Comparison of ENCODE assay signal across 22 mouse cellular contexts in genomic region chr5:135337575-135337974, GRCm38 (mm10). TPM values are rescaled to one million over a fixed set of nuclear protein-coding genes. Genes with fewer than 3 reads are reported as not detected.
DNase-seq lines count a peak whose midpoint lies in the region; ATAC-seq and TF ChIP-seq lines count a peak whose summit lies in the region.
"Had no signal": no experiment of that assay in that cellular context is flagged by ENCODE, and none has a peak within 500 bp of the region (broad histone marks: within the 10 kb centered on the region; RNA-seq: fewer than 3 reads in every experiment).

No protein-coding gene starts in this region.

- no peak overlapping the region for H3K27ac ChIP-seq in forebrain, postnatal 0 days (ENCODE audit: low read depth, low read length)
- H3K27ac ChIP-seq in forebrain, embryonic 10.5 days, result no peak overlapping the region
- H3K27ac ChIP-seq in kidney, adult 2 months (ENCODE audit: insufficient read depth, low read depth, low read length), result no peak overlapping the region
- H3K27ac ChIP-seq in kidney, embryonic 14.5 days (ENCODE audit: low read depth, low read length), result no peak overlapping the region
- H3K27ac ChIP-seq in midbrain, embryonic 14.5 days (replicated peaks; ENCODE audit: low read depth, low read length), result no peak overlapping the region
- H3K27ac ChIP-seq in midbrain, embryonic 11.5 days (ENCODE audit: low read depth, low read length), result no peak overlapping the region
- H3K27ac ChIP-seq: embryonic facial prominence, embryonic 15.5 days; forebrain, embryonic 15.5 days; liver, embryonic 12.5 days; stomach, embryonic 15.5 days had no signal

- TF ChIP-seq CTCF in forebrain, postnatal 0 days (IDR thresholded peaks at IDR 0.05; ENCODE audit: low read depth), result peak; percentile 51
- 0 out of 2 replicates have a peak, but pooled peaks have one; percentile 9 for TF ChIP-seq CTCF in kidney, adult 2 months (conservative IDR thresholded peaks at IDR 0.05; ENCODE audit: insufficient read depth, insufficient read length, low read depth, low read length)

- H3K27me3 ChIP-seq in forebrain, postnatal 0 days (ENCODE audit: insufficient read depth, low read length), result no peaks in the 10 kb centered on the region
- no peaks in the 10 kb centered on the region for H3K27me3 ChIP-seq in forebrain, embryonic 10.5 days (ENCODE audit: poor library complexity, severe bottlenecking)
- H3K27me3 ChIP-seq in kidney, adult 2 months (replicated peaks; ENCODE audit: control insufficient read depth, insufficient read depth, low read length), result no peaks in the 10 kb centered on the region
- no peaks in the 10 kb centered on the region for H3K27me3 ChIP-seq in kidney, embryonic 14.5 days (ENCODE audit: control insufficient read depth, insufficient read depth, low read length)
- no peaks in the 10 kb centered on the region for H3K27me3 ChIP-seq in midbrain, embryonic 14.5 days (ENCODE audit: control insufficient read depth, insufficient read depth, low read length)
- H3K27me3 ChIP-seq in midbrain, embryonic 11.5 days (ENCODE audit: control insufficient read depth, insufficient read depth, low read length), result no peaks in the 10 kb centered on the region
- H3K27me3 ChIP-seq: embryonic facial prominence, embryonic 15.5 days; forebrain, embryonic 15.5 days; stomach, embryonic 15.5 days had no signal

- H3K4me2 ChIP-seq in forebrain, postnatal 0 days (ENCODE audit: low read depth), result no peak overlapping the region
- H3K4me2 ChIP-seq in kidney, embryonic 14.5 days (replicated peaks; ENCODE audit: low read depth, low read length), result no peak overlapping the region
- no peak overlapping the region for H3K4me2 ChIP-seq in midbrain, embryonic 14.5 days (ENCODE audit: low read length)
- no peak overlapping the region for H3K4me2 ChIP-seq in midbrain, embryonic 11.5 days
- H3K4me2 ChIP-seq: embryonic facial prominence, embryonic 15.5 days; forebrain, embryonic 15.5 days; liver, embryonic 12.5 days; stomach, embryonic 15.5 days had no signal

- no peaks in the 10 kb centered on the region for H3K9me3 ChIP-seq in forebrain, postnatal 0 days (ENCODE audit: low read length)
- H3K9me3 ChIP-seq in forebrain, embryonic 10.5 days, result no peaks in the 10 kb centered on the region
- no peaks in the 10 kb centered on the region for H3K9me3 ChIP-seq in kidney, embryonic 14.5 days (ENCODE audit: control insufficient read depth, low read length)
- no peaks in the 10 kb centered on the region for H3K9me3 ChIP-seq in midbrain, embryonic 14.5 days (ENCODE audit: control insufficient read depth, low read length)
- H3K9me3 ChIP-seq in midbrain, embryonic 11.5 days (ENCODE audit: control insufficient read depth, low read length), result no peaks in the 10 kb centered on the region
- H3K9me3 ChIP-seq: embryonic facial prominence, embryonic 15.5 days; forebrain, embryonic 15.5 days; liver, embryonic 12.5 days; stomach, embryonic 15.5 days had no signal

- no peak for ATAC-seq in forebrain, postnatal 0 days
- no peak for ATAC-seq in kidney, embryonic 14.5 days (ENCODE audit: low FRiP score, low TSS enrichment)
- no peak for ATAC-seq in midbrain, embryonic 14.5 days (ENCODE audit: low FRiP score, low TSS enrichment)
- ATAC-seq in midbrain, embryonic 11.5 days (ENCODE audit: low FRiP score), result no peak
- ATAC-seq: forebrain, embryonic 15.5 days; liver, embryonic 12.5 days had no signal

- H3K4me3 ChIP-seq in forebrain, postnatal 0 days (ENCODE audit: low read depth, low read length), result no peak overlapping the region
- no peak overlapping the region for H3K4me3 ChIP-seq in forebrain, embryonic 10.5 days
- no peak overlapping the region for H3K4me3 ChIP-seq in kidney, adult 2 months (ENCODE audit: insufficient read depth, low read depth, low read length)
- no peak overlapping the region for H3K4me3 ChIP-seq in kidney, embryonic 14.5 days (ENCODE audit: low read length)
- H3K4me3 ChIP-seq in midbrain, embryonic 14.5 days (replicated peaks; ENCODE audit: low read depth, low read length), result no peak overlapping the region
- H3K4me3 ChIP-seq in midbrain, embryonic 11.5 days (ENCODE audit: low read depth, low read length), result no peak overlapping the region
- H3K4me3 ChIP-seq: embryonic facial prominence, embryonic 15.5 days; forebrain, embryonic 15.5 days; liver, embryonic 12.5 days; stomach, embryonic 15.5 days had no signal

- no peak for DNase-seq in forebrain, postnatal 0 days
- DNase-seq in forebrain, embryonic 10.5 days (ENCODE audit: extremely low spot score, low spot score), result no peak
- DNase-seq in kidney, adult 2 months, result peak; percentile 44
- peak; percentile 13 for DNase-seq in midbrain, embryonic 14.5 days
- no peak for DNase-seq in midbrain, embryonic 11.5 days (ENCODE audit: low spot score, missing footprints)
- peak; percentile 17 to 35 for DNase-seq in kidney, postnatal 25 days
- no peak for DNase-seq in cerebellum, postnatal 10 days
- DNase-seq: B cell, adult 2 months; cerebellum, postnatal 36 days; gastrocnemius, postnatal 25 days; thymus, postnatal 4 days had no signal

- no peak overlapping the region for H3K9ac ChIP-seq in forebrain, postnatal 0 days
- no peak overlapping the region for H3K9ac ChIP-seq in kidney, embryonic 14.5 days (ENCODE audit: low read depth, low read length)
- H3K9ac ChIP-seq in midbrain, embryonic 14.5 days (replicated peaks; ENCODE audit: low read length), result no peak overlapping the region
- no peak overlapping the region for H3K9ac ChIP-seq in midbrain, embryonic 11.5 days (ENCODE audit: low read length)
- H3K9ac ChIP-seq: embryonic facial prominence, embryonic 15.5 days; forebrain, embryonic 15.5 days; liver, embryonic 12.5 days; stomach, embryonic 15.5 days had no signal

- H3K4me1 ChIP-seq in forebrain, postnatal 0 days (ENCODE audit: insufficient read depth), result no peaks in the 10 kb centered on the region
- H3K4me1 ChIP-seq in forebrain, embryonic 10.5 days, result no peaks in the 10 kb centered on the region
- H3K4me1 ChIP-seq in kidney, adult 2 months (ENCODE audit: control insufficient read depth, insufficient read depth, low read length), result no peaks in the 10 kb centered on the region
- no peaks in the 10 kb centered on the region for H3K4me1 ChIP-seq in kidney, embryonic 14.5 days (ENCODE audit: control insufficient read depth, insufficient read depth, low read length)
- H3K4me1 ChIP-seq in midbrain, embryonic 14.5 days (ENCODE audit: control insufficient read depth, insufficient read depth, low read length), result no peaks in the 10 kb centered on the region
- no peaks in the 10 kb centered on the region for H3K4me1 ChIP-seq in midbrain, embryonic 11.5 days (ENCODE audit: control insufficient read depth, insufficient read depth, low read length)
- H3K4me1 ChIP-seq: embryonic facial prominence, embryonic 15.5 days; forebrain, embryonic 15.5 days; liver, embryonic 12.5 days; stomach, embryonic 15.5 days had no signal

- WGBS in forebrain, postnatal 0 days, result 65% methylated on average over 3 of the region's 3 CpGs
- WGBS in forebrain, embryonic 10.5 days, result 76% methylated on average over 3 of the region's 3 CpGs
- WGBS in kidney, adult 2 months, result 35% methylated on average over 3 of the region's 3 CpGs
- 33% methylated on average over 3 of the region's 3 CpGs for WGBS in kidney, embryonic 14.5 days
- 81% methylated on average over 3 of the region's 3 CpGs for WGBS in midbrain, embryonic 14.5 days
- whole genome bisulfite sequencing in midbrain, embryonic 11.5 days, result 75% methylated on average over 3 of the region's 3 CpGs

- TF ChIP-seq POLR2A in kidney, adult 2 months (IDR thresholded peaks at IDR 0.05; ENCODE audit: low read depth, low read length), result no peak

- no peaks in the 10 kb centered on the region for H3K36me3 ChIP-seq in forebrain, postnatal 0 days (ENCODE audit: insufficient read depth)
- no peaks in the 10 kb centered on the region for H3K36me3 ChIP-seq in forebrain, embryonic 10.5 days (replicated peaks)
- H3K36me3 ChIP-seq in kidney, adult 2 months (ENCODE audit: control insufficient read depth, insufficient read depth, low read length), result no peaks in the 10 kb centered on the region
- no peaks in the 10 kb centered on the region for H3K36me3 ChIP-seq in kidney, embryonic 14.5 days (ENCODE audit: control insufficient read depth, insufficient read depth, low read length)
- H3K36me3 ChIP-seq in midbrain, embryonic 14.5 days (ENCODE audit: control insufficient read depth, insufficient read depth, low read length), result no peaks in the 10 kb centered on the region
- H3K36me3 ChIP-seq in midbrain, embryonic 11.5 days (ENCODE audit: control insufficient read depth, insufficient read depth, low read length), result no peaks in the 10 kb centered on the region
- H3K36me3 ChIP-seq: embryonic facial prominence, embryonic 15.5 days; forebrain, embryonic 15.5 days; liver, embryonic 12.5 days; stomach, embryonic 15.5 days had no signal

RNA-seq across cellular contexts. Expression of gene Fkbp6, which starts 12.3 kb away (rescaled TPM):
- total RNA-seq in forebrain, postnatal 0 days (2014; rRNA removed), result not detected in 2 replicates
- 0.18 TPM in 1 of 2 replicates, not detected in the other for polyA plus RNA-seq in forebrain, postnatal 0 days (2015; fragmentation: Nextera tagmentation; extraction: Ambion mirVana)
- 0.22 TPM in 1 of 2 replicates, not detected in the other for polyA plus RNA-seq in forebrain, embryonic 10.5 days (2016; fragmentation: Nextera tagmentation; extraction: Ambion mirVana)
- 0.07 and 0.08 TPM in 2 replicates for polyA plus RNA-seq in kidney, adult 2 months (2012; rRNA removed)
- not detected in 2 replicates for polyA plus RNA-seq in kidney, embryonic 14.5 days (2014; fragmentation: Nextera tagmentation; extraction: Ambion mirVana)
- polyA plus RNA-seq in midbrain, embryonic 14.5 days (2014; fragmentation: Nextera tagmentation; extraction: Ambion mirVana), result 0.38 TPM in 1 of 2 replicates, not detected in the other
- 0.12 TPM in 1 of 2 replicates, not detected in the other for polyA plus RNA-seq in midbrain, embryonic 11.5 days (2014; fragmentation: Nextera tagmentation; extraction: Ambion mirVana)
- total RNA-seq: gastrocnemius, postnatal 25 days; hematopoietic stem cell, adult 5-6 weeks; monocyte, adult 5-6 weeks; neutrophil, adult 5-6 weeks had no signal
- polyA plus RNA-seq: embryonic facial prominence, embryonic 15.5 days had no signal

RNA-seq across cellular contexts. Expression of gene Trim50, which starts 15.5 kb away (rescaled TPM):
- total RNA-seq in forebrain, postnatal 0 days (2014; rRNA removed), result not detected in 2 replicates
- not detected in 2 replicates for polyA plus RNA-seq in forebrain, postnatal 0 days (2015; fragmentation: Nextera tagmentation; extraction: Ambion mirVana)
- not detected in 2 replicates for polyA plus RNA-seq in forebrain, embryonic 10.5 days (2016; fragmentation: Nextera tagmentation; extraction: Ambion mirVana)
- 0.06 TPM in 1 of 2 replicates, not detected in the other for polyA plus RNA-seq in kidney, adult 2 months (2012; rRNA removed)
- not detected in 2 replicates for polyA plus RNA-seq in kidney, embryonic 14.5 days (2014; fragmentation: Nextera tagmentation; extraction: Ambion mirVana)
- polyA plus RNA-seq in midbrain, embryonic 14.5 days (2014; fragmentation: Nextera tagmentation; extraction: Ambion mirVana), result not detected in 2 replicates
- not detected in 2 replicates for polyA plus RNA-seq in midbrain, embryonic 11.5 days (2014; fragmentation: Nextera tagmentation; extraction: Ambion mirVana)
- total RNA-seq: ES-E14; gastrocnemius, postnatal 25 days; hematopoietic stem cell, adult 5-6 weeks; layer of hippocampus, adult 18-20 months; left cerebral cortex, postnatal 25 days; monocyte, adult 5-6 weeks; neutrophil, adult 5-6 weeks had no signal
- polyA plus RNA-seq: embryonic facial prominence, embryonic 15.5 days; forebrain, embryonic 15.5 days; liver, embryonic 12.5 days had no signal

RNA-seq across cellular contexts. Expression of gene Nsun5, which starts 32.2 kb away (rescaled TPM):
- 20.2 and 29.5 TPM in 2 replicates for total RNA-seq in forebrain, postnatal 0 days (2014; rRNA removed)
- 19.5 and 20.4 TPM in 2 replicates for polyA plus RNA-seq in forebrain, postnatal 0 days (2015; fragmentation: Nextera tagmentation; extraction: Ambion mirVana)
- polyA plus RNA-seq in forebrain, embryonic 10.5 days (2016; fragmentation: Nextera tagmentation; extraction: Ambion mirVana), result 49.7 and 51.2 TPM in 2 replicates
- polyA plus RNA-seq in kidney, adult 2 months (2012; rRNA removed), result 23.6 and 27.1 TPM in 2 replicates
- 27.1 and 29.2 TPM in 2 replicates for polyA plus RNA-seq in kidney, embryonic 14.5 days (2014; fragmentation: Nextera tagmentation; extraction: Ambion mirVana)
- 21.9 and 30.9 TPM in 2 replicates for polyA plus RNA-seq in midbrain, embryonic 14.5 days (2014; fragmentation: Nextera tagmentation; extraction: Ambion mirVana)
- polyA plus RNA-seq in midbrain, embryonic 11.5 days (2014; fragmentation: Nextera tagmentation; extraction: Ambion mirVana), result 29.6 and 30.0 TPM in 2 replicates

RNA-seq across cellular contexts. Expression of gene Pom121, which starts 56.8 kb away (rescaled TPM):
- 6.0 and 9.9 TPM in 2 replicates for total RNA-seq in forebrain, postnatal 0 days (2014; rRNA removed)
- 6.0 and 8.1 TPM in 2 replicates for polyA plus RNA-seq in forebrain, postnatal 0 days (2015; fragmentation: Nextera tagmentation; extraction: Ambion mirVana)
- polyA plus RNA-seq in forebrain, embryonic 10.5 days (2016; fragmentation: Nextera tagmentation; extraction: Ambion mirVana), result 19.5 and 20.4 TPM in 2 replicates
- 10.1 and 12.6 TPM in 2 replicates for polyA plus RNA-seq in kidney, adult 2 months (2012; rRNA removed)
- polyA plus RNA-seq in kidney, embryonic 14.5 days (2014; fragmentation: Nextera tagmentation; extraction: Ambion mirVana), result 15.5 and 20.7 TPM in 2 replicates
- 14.4 and 15.2 TPM in 2 replicates for polyA plus RNA-seq in midbrain, embryonic 14.5 days (2014; fragmentation: Nextera tagmentation; extraction: Ambion mirVana)
- 14.4 and 17.2 TPM in 2 replicates for polyA plus RNA-seq in midbrain, embryonic 11.5 days (2014; fragmentation: Nextera tagmentation; extraction: Ambion mirVana)

Comparison
In these comparisons a context has a peak if more than half of its experiments do, and no peak if none do; other contexts are left out.
1. DNase-seq: peak in kidney, adult 2 months (single experiment), midbrain, embryonic 14.5 days (single experiment) and kidney, postnatal 25 days (2 of 2); none in forebrain, postnatal 0 days (single experiment), forebrain, embryonic 10.5 days (single experiment), midbrain, embryonic 11.5 days (single experiment) and cerebellum, postnatal 10 days (0 of 2).